Mouse (Mus musculus) hematopoietic stem cell, adult 5-6 weeks (primary cell): ENCODE results near the gene Cyp4f17. TPM values are rescaled to one million over a fixed set of nuclear protein-coding genes. Genes with fewer than 3 reads are reported as not detected.
A peak's percentile ranks its signal among the peaks of the same experiment; 100 is the strongest.
"Not testable (repeated sequence)": the region's sequence is repeated elsewhere in the genome, so short reads cannot be mapped to it uniquely, and the experiment has no call there.

Experiments used
- ATAC-seq, 2 experiments: fragments of 125-278 bp in 1 of 2; replicated peaks in 1 of 2; 2 replicates each; pipeline ENCODE4 v1.8.0; 2016 to 2017; ENCODE audit warnings: inconsistent platforms in 2 of 2, mild to moderate bottlenecking in 2 of 2, moderate number of reproducible peaks in 2 of 2, low read depth in 1 of 2, moderate TSS enrichment in 1 of 2; ENCODE audit not compliant: low FRiP score in 2 of 2, poor library complexity in 2 of 2, severe bottlenecking in 2 of 2, insufficient read depth in 1 of 2, low TSS enrichment in 1 of 2
- total RNA-seq: library from RNA; stranded (forward); fragments of 172-1452, 232-1000 nt; gene quantifications from 2 replicates; pipeline ENCODE4 v1.2.3, GENCODE M21; 2017

Cyp4f17 gene
- total RNA-seq, 1 experiment from 2014 or later, result 2.2 TPM

- ATAC-seq, result no peak
Measured at GRCm38 (mm10) chr17:32521981-32522380, 16.1 kb downstream of the Cyp4f17 start.

DNA sequence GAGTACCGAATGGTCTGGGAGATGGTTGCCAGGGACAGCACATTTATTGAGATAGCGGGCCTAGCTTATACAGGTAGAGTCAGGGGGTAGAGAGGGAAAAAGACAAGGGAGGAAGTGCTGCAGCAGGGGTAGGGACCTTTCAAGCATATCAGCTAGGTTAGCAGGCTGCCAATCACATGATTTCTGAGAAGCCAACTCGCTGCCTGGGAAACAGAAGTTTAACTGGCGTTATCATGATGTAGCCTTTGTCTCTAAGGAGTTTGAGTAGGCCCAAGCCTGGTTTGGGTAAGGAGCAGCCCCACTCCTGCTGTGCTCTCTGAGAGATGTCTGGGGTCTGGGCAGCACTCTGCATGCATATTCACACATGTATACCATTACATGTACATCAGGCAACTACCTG is 16.5 kb downstream of the Cyp4f17 start:
- no peak for ATAC-seq

GRCm38 (mm10) chr17:32522816-32523215 is 17.0 kb downstream of the Cyp4f17 start:
- ATAC-seq, result no peak

GRCm38 (mm10) chr17:32523895-32524294 is 18.0 kb downstream of the Cyp4f17 start:
- peak; percentile 72 to 73 for ATAC-seq

GRCm38 (mm10) chr17:32526341-32526740 is 20.5 kb downstream of the Cyp4f17 start:
- ATAC-seq, result not testable (repeated sequence)

DNA sequence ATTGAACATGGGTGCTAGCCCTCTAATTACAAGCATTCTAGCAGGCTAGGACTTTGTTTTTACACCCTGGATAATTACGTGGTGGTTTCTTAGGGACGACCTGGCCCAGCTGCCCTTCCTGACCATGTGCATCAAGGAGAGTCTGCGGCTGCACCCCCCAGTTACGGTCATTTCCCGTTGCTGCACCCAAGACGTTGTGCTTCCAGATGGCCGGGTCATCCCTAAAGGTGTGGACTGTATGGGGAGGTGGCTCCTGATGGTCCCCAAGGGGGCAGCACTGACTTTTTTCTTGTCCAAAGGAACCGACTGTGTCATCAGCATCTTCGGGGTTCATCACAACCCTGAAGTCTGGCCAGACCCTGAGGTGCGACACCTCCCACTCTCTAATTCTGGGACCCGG is 21.9 kb downstream of the Cyp4f17 start:
- ATAC-seq, result no peak

DNA sequence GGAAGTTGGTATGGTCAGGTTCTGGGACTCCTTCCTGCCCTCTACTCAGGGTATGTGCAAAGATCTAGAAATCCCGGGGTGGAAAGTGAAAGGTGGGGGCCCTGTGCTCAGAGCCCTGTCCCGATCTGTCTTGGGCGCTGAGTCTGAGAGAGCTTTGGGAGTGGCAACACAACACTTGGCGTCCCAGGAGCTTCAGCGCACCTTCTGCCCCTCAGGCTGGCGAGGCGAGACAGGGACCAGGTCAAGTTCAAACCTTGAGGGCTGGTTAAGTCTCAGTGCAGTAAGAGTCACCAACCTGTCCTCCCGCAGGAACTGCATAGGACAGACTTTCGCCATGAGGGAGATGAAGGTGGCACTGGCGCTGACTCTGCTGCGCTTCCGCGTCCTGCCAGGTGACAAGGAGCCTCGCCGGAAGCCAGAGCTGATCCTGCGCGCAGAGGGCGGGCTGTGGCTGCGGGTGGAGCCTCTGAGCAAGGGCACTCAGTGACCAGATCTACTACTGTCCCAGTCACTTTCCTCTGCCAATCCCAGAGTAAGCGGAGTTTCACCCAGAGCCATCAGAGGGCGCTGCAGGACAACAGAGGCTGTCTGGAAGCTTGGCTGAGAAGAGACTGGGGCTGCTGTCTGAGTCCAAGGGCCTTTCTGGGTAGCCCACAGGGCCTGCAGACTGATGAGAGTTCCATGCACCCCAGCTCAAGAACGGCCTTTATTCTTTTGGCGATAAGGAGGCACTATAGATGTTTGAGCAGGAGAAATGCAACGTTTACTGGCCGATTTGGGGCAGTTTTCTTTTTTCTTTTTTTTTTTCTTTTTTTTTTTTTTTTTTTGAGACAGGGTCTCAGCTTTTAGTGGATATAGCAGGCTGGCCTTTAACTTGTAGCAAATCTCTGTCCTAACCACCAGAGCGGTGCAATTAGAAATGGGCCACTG is 22.8 kb downstream of the Cyp4f17 start:
- ATAC-seq, result peak; percentile 86 to 92

GRCm38 (mm10) chr17:32532356-32532755 is 26.5 kb downstream of the Cyp4f17 start:
- ATAC-seq, result not testable (repeated sequence)

DNA sequence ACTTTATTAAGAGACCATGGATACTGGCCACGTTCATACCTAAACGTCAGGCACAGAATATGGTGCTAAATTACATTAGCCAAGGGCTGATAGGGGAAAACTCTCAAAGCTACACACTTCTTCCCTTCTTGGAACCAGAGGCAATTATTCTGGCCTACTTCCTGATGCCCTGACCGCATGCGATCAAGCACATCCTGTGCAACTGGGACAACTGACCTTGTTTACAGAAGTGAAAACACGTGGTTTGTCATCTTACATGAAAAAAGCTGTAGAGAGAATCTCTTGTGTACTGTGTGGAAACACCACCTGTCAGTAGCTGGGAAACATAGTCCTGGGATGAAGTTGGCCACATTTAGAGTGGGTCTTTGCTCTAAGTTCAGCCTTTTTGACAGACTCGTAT is 28.2 kb downstream of the Cyp4f17 start:
- ATAC-seq, result no peak; a peak in 2 of 4 replicates

- peak; percentile 88 to 96 for ATAC-seq
Measured at GRCm38 (mm10) chr17:32536051-32536866, 30.4 kb downstream of the Cyp4f17 start, which contains the start of gene Cyp4f16. Cyp4f16 (plus strand) TSS chr17:32536558.

- no peak for ATAC-seq
Measured at GRCm38 (mm10) chr17:32536867-32537250, 31.0 kb downstream of the Cyp4f17 start.

DNA sequence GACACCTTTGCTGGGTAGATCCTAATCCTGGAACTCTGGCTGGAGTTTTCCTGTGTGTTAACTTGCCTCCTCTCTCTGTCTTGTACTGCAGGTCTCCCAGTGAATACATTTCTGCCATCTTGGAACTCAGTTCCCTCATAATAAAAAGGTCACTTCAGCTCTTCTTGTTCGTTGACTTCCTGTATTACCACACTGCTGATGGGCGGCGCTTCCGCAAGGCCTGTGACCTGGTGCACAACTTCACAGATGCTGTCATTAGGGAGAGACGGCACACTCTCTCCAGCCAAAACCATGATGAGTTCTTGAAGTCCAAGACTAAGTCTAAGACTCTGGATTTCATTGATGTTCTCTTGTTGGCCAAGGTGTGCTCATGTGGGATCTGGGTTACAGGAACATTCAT is 38.9 kb downstream of the Cyp4f17 start:
- not testable (repeated sequence) for ATAC-seq

DNA sequence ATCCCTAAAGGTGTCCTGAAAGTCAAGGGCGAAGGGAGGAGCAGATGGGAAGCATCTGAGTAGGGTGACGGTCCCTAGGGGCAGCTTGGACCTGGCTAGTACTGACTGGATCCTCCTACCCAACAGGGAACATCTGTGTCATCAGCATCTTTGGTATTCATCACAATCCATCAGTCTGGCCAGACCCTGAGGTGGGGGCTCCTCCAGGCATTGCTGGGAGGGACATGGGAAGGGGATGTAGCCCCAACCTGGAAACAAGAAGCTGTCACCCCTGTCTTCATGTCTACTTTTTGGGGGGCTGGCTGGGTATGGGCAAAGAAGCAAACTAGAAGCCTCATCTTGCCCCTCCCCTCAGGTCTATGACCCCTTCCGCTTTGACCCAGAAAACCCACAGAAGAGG is 44.5 kb downstream of the Cyp4f17 start:
- ATAC-seq, result not testable (repeated sequence)

DNA sequence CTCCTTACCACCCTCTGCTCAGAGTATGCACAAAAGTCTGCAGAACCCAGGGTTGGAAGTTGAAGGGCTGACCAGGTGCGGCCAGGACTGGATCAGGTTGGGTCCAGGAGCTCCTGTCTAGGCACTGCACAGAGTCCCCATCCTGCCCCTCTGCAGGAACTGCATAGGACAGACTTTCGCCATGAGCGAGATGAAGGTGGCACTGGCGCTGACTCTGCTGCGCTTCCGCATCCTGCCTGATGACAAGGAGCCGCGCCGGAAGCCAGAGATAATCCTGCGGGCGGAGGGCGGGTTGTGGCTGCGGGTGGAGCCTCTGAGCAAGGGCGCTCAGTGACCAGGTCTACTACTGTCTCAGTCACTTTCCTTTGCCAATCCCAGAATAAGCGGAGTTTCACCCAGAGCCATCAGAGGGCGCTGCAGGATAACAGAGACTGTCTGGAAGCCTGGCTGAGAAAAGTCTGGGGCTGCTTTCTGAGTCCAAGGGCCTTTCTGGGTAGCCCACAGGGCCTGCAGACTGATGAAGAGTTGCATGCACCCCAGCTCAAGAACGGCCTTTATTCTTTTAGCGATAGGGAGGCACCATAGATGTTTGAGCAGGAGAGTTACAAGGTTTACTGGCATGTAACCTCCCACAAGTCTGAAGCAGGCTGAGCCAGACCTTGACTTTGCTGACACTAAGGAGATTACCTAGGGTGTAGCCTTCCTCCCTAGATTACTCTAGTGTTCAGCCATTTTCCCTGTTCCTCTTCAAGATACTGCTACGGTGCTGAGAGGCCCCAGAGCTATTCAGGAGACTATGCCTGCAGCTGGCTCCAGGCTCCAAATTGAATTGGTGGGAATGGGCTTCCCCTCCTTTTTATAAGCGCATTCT is 45.3 kb downstream of the Cyp4f17 start:
- ATAC-seq, result peak; percentile 59 to 68; a peak in 2 of 4 replicates

GRCm38 (mm10) chr17:32553016-32553415 is 47.2 kb downstream of the Cyp4f17 start:
- ATAC-seq, result not testable (repeated sequence)

DNA sequence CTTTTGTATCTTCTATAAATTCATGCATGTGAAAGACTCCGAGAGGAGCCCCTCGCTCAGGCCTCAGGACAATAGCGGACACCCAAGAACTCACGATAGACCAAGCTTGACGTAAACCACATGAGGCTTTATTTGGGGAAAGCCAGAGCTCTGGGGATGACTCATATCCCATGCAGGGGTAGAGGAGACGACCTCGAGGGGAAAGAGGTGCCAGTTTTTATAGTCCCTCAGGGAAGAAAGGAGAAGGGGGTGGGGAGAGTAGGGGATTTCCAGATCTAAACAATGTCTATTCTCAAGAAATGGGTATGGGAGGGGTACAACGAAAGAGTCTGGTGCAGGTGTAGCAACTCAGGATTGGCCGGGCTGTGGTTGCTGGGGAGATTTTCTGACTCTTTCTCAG is 48.5 kb downstream of the Cyp4f17 start:
- not testable (repeated sequence) for ATAC-seq

- not testable (repeated sequence) for ATAC-seq
Measured at GRCm38 (mm10) chr17:32563301-32563700, 57.5 kb downstream of the Cyp4f17 start.
